Mouse (Mus musculus) liver, adult (tissue): ENCODE results near the gene Atrip.

ENCODE experiments used
- GATA4 ChIP-seq: IDR thresholded peaks from 2 replicates; pipeline ENCODE4 v1.6.1; 2014; ENCODE audit warnings: mild to moderate bottlenecking, low read length; ENCODE audit not compliant: insufficient replicate concordance

The Atrip gene

GRCm38 (mm10) chr9:109038086-109038895 lies 35.6 kb downstream of the Atrip start, which contains the start of gene Shisa5:
Shisa5 (plus strand) TSS chr9:109038565.
- TF ChIP-seq GATA4, result no peak; the same call in 1 of the 2 replicates

DNA sequence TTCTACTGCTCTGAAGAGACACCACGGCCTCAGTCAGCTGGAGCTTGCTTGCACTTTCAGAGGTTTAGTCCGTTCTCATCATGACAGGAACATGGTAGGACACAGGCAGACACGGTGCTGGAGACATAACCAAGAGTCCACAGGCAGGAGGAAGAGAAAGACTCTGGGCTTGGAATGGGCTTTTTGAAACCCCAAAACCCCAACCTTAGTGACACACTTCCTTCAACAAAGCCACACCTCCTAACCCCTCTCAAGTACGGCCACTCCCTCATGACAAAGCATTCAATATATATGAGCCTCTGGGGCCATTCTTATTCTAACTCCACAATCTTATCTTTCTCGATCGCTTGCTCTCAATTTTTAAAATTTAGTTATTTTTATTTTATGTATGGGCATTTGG lies 41.5 kb downstream of the Atrip start:
- no peak for TF ChIP-seq GATA4

GRCm38 (mm10) chr9:109031686-109032085 lies 42.2 kb downstream of the Atrip start:
- TF ChIP-seq GATA4, result no peak

DNA sequence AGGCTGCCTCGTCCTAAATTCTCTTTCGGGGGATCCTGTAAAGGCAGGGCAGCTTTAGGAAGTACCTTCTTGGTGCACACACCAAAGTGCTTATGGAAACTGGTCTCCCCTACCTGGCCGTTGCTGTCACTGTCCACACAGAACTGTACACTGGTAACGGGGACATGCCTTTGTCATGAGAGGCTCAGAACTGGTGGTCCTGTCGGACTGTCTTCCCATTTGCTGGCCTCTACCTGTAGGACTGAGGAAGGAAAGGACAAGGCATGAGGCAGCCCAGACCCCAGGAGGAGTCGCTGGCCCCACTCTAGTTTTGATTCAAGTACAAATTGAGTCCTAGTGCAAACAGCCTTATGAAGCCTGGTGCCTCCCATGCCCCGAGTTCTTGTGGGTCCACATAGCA lies 42.9 kb downstream of the Atrip start:
- no peak for TF ChIP-seq GATA4

GRCm38 (mm10) chr9:109030312-109030711 lies 43.6 kb downstream of the Atrip start:
- TF ChIP-seq GATA4, result no peak

DNA sequence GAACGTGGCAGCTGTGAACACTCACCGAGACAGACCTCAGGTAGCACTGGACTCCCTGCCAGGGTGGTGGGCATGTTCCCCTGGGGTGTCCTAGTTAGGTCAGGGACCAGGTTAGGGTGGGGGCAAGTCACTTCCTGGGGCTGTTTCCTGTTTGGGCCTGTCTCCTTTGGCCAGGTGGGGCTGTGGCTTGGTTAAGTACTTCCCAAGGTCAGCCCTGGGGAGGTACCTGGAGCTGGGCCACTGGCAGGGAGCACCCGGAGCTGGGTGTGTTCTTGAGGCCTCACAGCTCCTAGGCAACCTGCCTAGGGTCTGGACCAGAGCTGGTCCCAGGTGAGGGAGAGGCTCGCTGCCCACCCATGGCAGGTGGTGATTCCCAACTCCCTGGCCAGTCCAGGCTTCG lies 45.0 kb downstream of the Atrip start:
- TF ChIP-seq GATA4, result no peak

GRCm38 (mm10) chr9:109028421-109028820 lies 45.5 kb downstream of the Atrip start:
- TF ChIP-seq GATA4, result no peak

DNA sequence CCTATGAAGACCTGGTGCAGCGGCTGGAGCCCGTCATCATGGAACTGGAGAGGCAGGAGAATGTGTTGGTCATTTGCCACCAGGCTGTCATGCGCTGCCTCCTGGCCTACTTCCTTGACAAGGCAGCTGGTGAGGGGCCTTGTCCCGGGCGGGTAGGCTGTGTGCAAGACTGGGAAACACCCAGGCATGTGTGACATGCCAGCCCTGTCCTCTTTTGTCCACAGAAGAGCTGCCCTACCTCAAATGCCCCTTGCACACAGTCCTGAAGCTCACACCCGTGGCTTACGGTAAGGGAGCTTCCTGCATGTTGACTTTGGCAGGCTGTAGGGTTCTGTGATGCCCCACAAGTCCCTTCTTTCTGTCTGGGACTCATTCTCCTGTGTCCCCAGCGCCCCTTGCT lies 46.4 kb downstream of the Atrip start:
- no peak for TF ChIP-seq GATA4

GRCm38 (mm10) chr9:109022866-109023685 lies 50.8 kb downstream of the Atrip start:
- no peak for TF ChIP-seq GATA4

DNA sequence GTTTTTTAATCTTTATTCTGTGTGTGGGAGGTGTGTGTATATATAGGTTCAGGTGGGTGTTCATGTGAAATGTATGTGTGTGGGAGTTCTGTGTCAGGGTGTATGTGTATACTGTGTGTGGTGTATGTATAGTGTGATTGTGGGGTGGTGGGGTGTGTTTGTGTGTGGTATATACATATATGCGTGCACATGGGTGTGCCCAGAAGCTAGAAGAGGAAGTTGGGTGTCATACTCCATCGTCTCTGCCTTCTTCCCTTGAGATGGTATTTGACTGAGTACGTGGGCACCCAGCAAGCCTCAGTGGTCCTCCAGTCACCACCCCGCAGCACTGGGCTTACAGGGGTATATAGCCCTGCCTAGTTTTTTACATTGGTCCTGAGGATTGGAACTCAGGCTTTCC lies 52.5 kb downstream of the Atrip start:
- no peak for TF ChIP-seq GATA4

DNA sequence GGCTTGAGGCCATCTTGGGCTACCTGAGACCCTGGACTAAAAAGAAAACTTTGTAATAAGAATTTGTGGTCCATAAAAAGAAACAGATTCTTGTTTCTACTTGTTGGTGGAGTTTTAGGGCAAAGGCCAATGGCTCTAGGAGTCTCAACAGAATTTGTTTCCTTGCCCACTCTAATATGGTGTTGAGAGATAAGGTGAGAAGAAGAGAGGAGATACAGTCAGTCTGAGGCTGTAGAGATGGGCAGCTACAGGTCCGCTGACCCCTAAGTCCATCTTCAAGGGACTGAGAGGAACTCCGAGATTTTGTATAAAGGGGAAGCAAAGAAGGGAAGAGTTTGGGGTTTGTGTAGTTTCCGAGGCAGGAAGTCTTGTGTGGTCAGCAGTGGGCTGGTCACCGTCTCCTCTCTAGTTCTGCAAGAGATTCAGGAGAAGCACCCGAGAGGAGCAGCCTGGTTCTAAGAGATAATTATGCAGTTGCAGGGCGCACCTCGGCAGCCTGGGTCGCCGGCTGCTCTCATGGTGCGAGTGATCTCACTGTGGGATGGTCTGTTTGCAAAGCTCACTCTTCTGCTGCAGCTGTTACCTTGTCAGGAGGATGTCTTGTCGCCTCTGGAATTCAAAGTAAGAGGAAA lies 56.8 kb downstream of the Atrip start:
- no peak for TF ChIP-seq GATA4

DNA sequence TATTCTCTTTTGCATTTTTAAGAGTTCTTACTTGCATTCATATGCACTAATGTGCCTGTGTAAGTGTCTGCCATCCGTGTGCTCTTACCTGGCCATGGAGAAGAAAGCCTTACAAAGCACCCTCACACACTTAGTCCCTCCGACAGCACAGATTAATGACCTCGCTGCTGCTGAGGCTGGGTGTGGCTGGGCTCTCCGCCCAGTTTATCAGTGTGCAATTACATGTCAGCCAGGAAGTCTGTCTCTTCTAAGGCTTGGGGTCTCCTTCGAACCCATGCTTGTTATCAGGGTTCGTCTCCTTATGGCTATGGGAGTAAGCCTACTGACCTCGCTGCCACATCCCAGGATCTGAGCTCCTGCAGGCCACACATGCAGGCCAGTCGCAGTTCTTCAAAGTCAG lies 58.5 kb downstream of the Atrip start:
- TF ChIP-seq GATA4, result no peak

GRCm38 (mm10) chr9:109010316-109010690 lies 63.6 kb downstream of the Atrip start:
- no peak for TF ChIP-seq GATA4

DNA sequence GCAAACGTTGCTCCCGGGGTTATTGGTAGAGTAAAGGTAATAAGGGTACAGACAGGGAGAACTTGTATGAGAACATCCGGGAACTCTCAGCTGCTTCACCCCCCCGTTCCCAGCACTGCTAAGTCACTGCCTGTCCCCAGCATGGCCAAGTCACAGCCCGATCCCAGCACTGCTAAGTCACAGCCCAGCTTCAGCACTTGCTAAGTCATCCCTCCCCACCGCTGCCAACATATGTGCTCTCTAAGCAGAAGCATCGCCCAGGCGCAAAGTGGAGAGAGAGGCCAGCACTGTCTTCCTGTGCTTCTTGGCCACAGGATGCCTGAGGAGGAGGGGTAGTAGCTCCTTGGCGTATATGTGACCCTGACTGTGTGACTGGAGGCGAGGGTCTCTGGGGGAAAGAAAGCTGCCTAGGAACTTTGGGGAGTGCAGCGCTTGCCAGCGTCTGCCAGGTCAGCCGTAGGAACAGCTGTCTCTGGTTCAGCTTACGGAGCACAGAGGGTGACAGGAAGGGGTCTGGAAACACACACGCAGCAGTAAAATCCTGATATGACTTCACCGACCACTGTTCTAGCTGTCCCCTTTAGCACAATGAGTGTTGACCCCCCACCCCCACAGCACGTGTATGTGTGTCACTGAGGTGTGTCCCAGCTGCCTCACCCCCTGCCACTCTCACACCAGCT lies 64.1 kb downstream of the Atrip start:
- no peak for TF ChIP-seq GATA4

- no peak for TF ChIP-seq GATA4
Observed at GRCm38 (mm10) chr9:109008994-109009635, 64.8 kb downstream of the Atrip start.
